Mouse (Mus musculus): ENCODE data around the gene Slc7a1. TPM values are rescaled to one million over a fixed set of nuclear protein-coding genes. Genes with fewer than 3 reads are reported as not detected.
A peak's percentile ranks its signal among the peaks of the same experiment; 100 is the strongest.

Slc7a1 gene
- 24.4 and 27.2 TPM in 2 replicates for polyA plus RNA-seq (2015; fragmentation: Nextera tagmentation; extraction: Ambion mirVana)

DNA sequence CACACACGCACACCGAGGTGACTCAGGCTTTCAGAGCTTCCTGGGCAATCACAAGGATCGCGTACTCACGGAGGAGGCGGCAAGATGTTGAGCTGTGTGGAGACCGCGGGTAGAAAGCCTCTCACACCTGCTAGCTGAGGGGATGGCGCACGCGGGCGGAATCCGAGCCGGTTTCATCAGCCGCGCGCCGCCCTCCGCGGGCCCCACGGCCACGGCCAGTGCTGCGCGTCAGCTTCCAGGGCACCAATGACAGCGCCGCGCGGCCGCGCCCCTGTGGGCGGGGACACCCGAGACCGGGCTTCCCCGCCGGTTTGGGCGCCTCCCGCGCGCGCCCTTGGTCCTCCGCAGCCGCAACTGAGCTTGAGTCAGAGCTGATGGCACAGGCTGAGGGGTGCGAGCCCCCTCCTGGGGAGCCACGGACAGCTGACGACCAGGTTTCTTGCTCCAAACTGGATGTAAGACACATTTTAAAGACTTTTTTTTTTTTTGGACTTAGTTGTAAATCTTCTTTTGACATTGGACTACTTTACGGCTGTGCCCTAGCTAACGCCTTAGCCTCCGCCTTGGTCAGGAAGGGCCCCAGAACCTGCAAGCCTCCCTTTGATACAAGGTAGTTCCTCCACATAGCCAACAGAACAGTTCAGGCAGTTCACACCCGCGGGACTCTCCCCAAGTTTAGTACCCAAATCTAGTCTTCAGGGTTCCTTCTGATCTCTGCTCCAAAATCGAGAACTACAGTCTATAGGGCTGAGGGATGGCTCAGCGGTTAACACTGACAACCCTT is at the start of gene Slc7a1:
Slc7a1 (minus strand) TSS at position 245 of the 784 bp plus-strand sequence.
- Histone ChIP-seq H3K27me3 (no peaks in the 10 kb centered on the region), H3K9ac (peak within 1 kb of the TSS; percentile 82), H3K4me3 (peak within 1 kb of the TSS; percentile 83), H3K9me3 (replicated peaks) (no peaks in the 10 kb centered on the region), H3K4me2 (peak within 1 kb of the TSS; percentile 99), H3K36me3 (ENCODE audit: poor library complexity, severe bottlenecking) (peaks cover 8% of the 10 kb centered on the region), H3K4me1 (peaks cover 18% of the 10 kb centered on the region), H3K27ac (peak within 1 kb of the TSS; percentile 14; the same call in 1 of the 2 replicates)
- peak; percentile 95 for ATAC-seq
- WGBS = 2% methylated on average over 44 of the region's 52 CpGs

DNA sequence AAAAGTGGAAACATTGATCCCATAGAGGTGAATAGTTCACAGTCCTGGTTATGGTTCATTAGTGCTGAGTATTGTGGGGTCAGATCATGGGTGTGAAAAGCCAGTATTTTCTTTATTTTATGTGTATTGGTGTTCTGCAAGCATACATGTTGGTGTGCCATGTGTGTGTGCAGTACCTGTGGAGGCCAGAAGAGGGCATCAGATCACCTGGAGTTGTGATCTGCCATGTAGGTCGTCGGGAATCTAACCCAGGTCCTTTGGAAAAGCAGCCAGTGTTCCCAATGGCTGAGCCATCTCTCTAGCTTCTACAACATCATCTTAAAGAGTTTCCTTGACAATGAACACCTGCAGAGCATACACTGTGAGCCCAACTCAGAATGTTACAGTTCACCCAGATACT is 45.3 kb upstream of the Slc7a1 start:
- Histone ChIP-seq H3K4me1 (no peaks in the 10 kb centered on the region), H3K27me3 (no peaks in the 10 kb centered on the region), H3K27ac (no peak overlapping the region), H3K9me3 (replicated peaks) (0 out of 2 replicates have a peak, but pooled peaks cover 3% of the 10 kb centered on the region), H3K36me3 (ENCODE audit: poor library complexity, severe bottlenecking) (no peaks in the 10 kb centered on the region), H3K9ac (no peak overlapping the region), H3K4me2 (no peak overlapping the region), H3K4me3 (no peak overlapping the region)
- no peak for ATAC-seq
- 74% methylated on average over 2 of the region's 2 CpGs for WGBS

DNA sequence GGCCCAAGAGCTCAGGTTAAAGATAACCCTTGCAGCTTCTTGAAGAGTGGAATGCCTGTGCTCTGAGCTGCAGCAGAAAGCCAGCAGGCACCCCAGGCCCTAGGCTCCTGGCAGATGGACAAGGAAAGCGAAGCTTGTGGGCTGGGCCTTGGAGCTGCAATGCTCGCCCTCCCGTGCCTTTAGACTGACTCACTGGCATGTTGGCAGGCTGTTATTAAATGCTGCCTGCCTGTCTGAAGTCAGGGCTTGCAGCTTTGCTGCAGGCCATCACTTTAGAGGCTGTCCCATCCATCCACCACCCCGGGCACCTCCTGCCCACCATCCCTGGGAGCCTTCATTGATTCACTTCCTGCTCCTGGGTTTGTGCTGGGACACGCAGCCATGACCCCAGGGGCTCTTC is 44.0 kb upstream of the Slc7a1 start:
- Histone ChIP-seq H3K4me2 (no peak overlapping the region), H3K9me3 (replicated peaks) (0 out of 2 replicates have a peak, but pooled peaks cover 3% of the 10 kb centered on the region), H3K4me3 (no peak overlapping the region), H3K27ac (no peak overlapping the region), H3K4me1 (no peaks in the 10 kb centered on the region), H3K36me3 (ENCODE audit: poor library complexity, severe bottlenecking) (no peaks in the 10 kb centered on the region), H3K27me3 (no peaks in the 10 kb centered on the region), H3K9ac (no peak overlapping the region)
- no peak for ATAC-seq
- WGBS = 83% methylated on average over 5 of the region's 5 CpGs

DNA sequence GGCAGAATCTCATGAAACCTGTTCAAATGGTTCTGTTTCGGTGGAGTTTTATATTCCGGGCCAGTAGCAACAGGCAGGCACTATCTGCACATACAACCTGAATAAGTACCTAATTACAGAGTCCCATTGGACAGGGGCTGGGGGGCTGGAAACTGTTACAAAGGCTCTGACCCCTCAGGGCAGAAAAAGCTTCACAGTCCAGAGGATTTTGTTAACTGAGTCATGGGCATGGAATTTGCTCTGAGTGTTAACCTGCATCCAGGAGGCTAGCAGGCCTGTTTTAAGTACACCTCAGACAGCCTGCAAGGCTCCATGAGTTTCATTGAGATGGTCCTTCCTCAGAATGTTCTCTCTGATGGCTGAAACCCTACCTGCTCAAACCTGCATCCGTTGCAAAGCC is 36.0 kb upstream of the Slc7a1 start:
- H3K4me2 ChIP-seq = no peak overlapping the region
- H3K4me3 ChIP-seq = no peak overlapping the region
- H3K36me3 ChIP-seq (ENCODE audit: poor library complexity, severe bottlenecking) = no peaks in the 10 kb centered on the region
- no peaks in the 10 kb centered on the region for H3K27me3 ChIP-seq
- no peak for ATAC-seq
- peaks cover 5% of the 10 kb centered on the region; the same call in 1 of the 2 replicates for H3K4me1 ChIP-seq
- whole genome bisulfite sequencing = 65% methylated on average over 3 of the region's 3 CpGs
- no peaks in the 10 kb centered on the region for H3K9me3 ChIP-seq (replicated peaks)
- no peak overlapping the region for H3K9ac ChIP-seq
- H3K27ac ChIP-seq = no peak overlapping the region

GRCm38 (mm10) chr5:148432121-148432520 is 32.4 kb upstream of the Slc7a1 start:
- ATAC-seq = no peak
- Histone ChIP-seq H3K36me3 (ENCODE audit: poor library complexity, severe bottlenecking) (no peaks in the 10 kb centered on the region), H3K4me3 (no peak overlapping the region), H3K9ac (no peak overlapping the region), H3K27me3 (no peaks in the 10 kb centered on the region), H3K9me3 (replicated peaks) (no peaks in the 10 kb centered on the region), H3K4me2 (no peak overlapping the region), H3K4me1 (peaks cover 5% of the 10 kb centered on the region; the same call in 1 of the 2 replicates), H3K27ac (no peak overlapping the region)
- WGBS = 87% methylated on average over 5 of the region's 5 CpGs

GRCm38 (mm10) chr5:148428846-148429245 is 29.1 kb upstream of the Slc7a1 start:
- H3K9me3 ChIP-seq (replicated peaks) = no peaks in the 10 kb centered on the region
- no peak for ATAC-seq
- no peaks in the 10 kb centered on the region for H3K36me3 ChIP-seq (ENCODE audit: poor library complexity, severe bottlenecking)
- no peak overlapping the region for H3K27ac ChIP-seq
- H3K27me3 ChIP-seq = no peaks in the 10 kb centered on the region
- H3K4me3 ChIP-seq = no peak overlapping the region
- WGBS = 85% methylated on average over 4 of the region's 4 CpGs
- H3K4me2 ChIP-seq = no peak overlapping the region
- H3K9ac ChIP-seq = no peak overlapping the region
- no peaks in the 10 kb centered on the region for H3K4me1 ChIP-seq

DNA sequence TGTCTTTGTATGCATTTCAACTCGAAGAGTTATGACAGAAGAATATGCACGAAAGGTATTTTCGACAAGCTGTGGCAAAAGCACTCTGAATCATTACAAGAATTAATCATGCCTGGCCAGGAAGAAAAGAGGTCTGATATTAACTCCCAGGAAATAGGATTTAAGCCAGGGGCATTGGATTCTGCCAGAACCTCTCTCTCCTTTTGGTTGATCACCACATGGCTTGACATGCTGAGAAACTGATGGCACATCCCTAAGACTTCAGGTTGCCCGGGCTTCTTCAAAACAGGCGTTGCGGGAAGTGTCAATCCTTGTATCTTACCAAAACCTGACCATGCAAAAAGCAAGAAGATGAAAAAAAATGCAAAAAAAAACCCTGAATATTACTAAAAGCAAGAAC is 25.4 kb upstream of the Slc7a1 start:
- Histone ChIP-seq H3K4me2 (no peak overlapping the region), H3K27me3 (no peaks in the 10 kb centered on the region), H3K9me3 (replicated peaks) (no peaks in the 10 kb centered on the region), H3K9ac (no peak overlapping the region), H3K27ac (no peak overlapping the region), H3K36me3 (ENCODE audit: poor library complexity, severe bottlenecking) (no peaks in the 10 kb centered on the region), H3K4me3 (no peak overlapping the region), H3K4me1 (no peaks in the 10 kb centered on the region)
- WGBS = 91% methylated on average over 6 of the region's 6 CpGs
- ATAC-seq = no peak

- H3K27ac ChIP-seq = no peak overlapping the region
- H3K36me3 ChIP-seq (ENCODE audit: poor library complexity, severe bottlenecking) = no peaks in the 10 kb centered on the region
- no peak overlapping the region for H3K4me3 ChIP-seq
- no peak overlapping the region for H3K4me2 ChIP-seq
- H3K27me3 ChIP-seq = no peaks in the 10 kb centered on the region
- H3K4me1 ChIP-seq = peaks cover 7% of the 10 kb centered on the region; the same call in 1 of the 2 replicates
- H3K9ac ChIP-seq = no peak overlapping the region
- no peaks in the 10 kb centered on the region for H3K9me3 ChIP-seq (replicated peaks)
- ATAC-seq = no peak
- 72% methylated on average over 2 of the region's 2 CpGs for WGBS
Measured at GRCm38 (mm10) chr5:148421326-148421725, 21.6 kb upstream of the Slc7a1 start.

GRCm38 (mm10) chr5:148419112-148419526 is 19.4 kb upstream of the Slc7a1 start:
- H3K9me3 ChIP-seq (replicated peaks) = no peaks in the 10 kb centered on the region
- H3K27me3 ChIP-seq = no peaks in the 10 kb centered on the region
- peaks cover 7% of the 10 kb centered on the region; the same call in 1 of the 2 replicates for H3K4me1 ChIP-seq
- no peak overlapping the region for H3K4me3 ChIP-seq
- WGBS = 55% methylated on average over 9 of the region's 9 CpGs
- no peak overlapping the region for H3K9ac ChIP-seq
- H3K36me3 ChIP-seq (ENCODE audit: poor library complexity, severe bottlenecking) = no peaks in the 10 kb centered on the region
- no peak overlapping the region for H3K27ac ChIP-seq
- no peak overlapping the region for H3K4me2 ChIP-seq
- no peak for ATAC-seq

- 98% methylated on average over 9 of the region's 9 CpGs for WGBS
- Histone ChIP-seq H3K27ac (no peak overlapping the region), H3K9ac (no peak overlapping the region), H3K9me3 (replicated peaks) (no peaks in the 10 kb centered on the region), H3K36me3 (ENCODE audit: poor library complexity, severe bottlenecking) (no peaks in the 10 kb centered on the region), H3K4me1 (peaks cover 7% of the 10 kb centered on the region; the same call in 1 of the 2 replicates), H3K27me3 (no peaks in the 10 kb centered on the region), H3K4me2 (no peak overlapping the region), H3K4me3 (no peak overlapping the region)
- no peak for ATAC-seq
Measured at GRCm38 (mm10) chr5:148418436-148418835, 18.7 kb upstream of the Slc7a1 start.

GRCm38 (mm10) chr5:148417756-148418155 is 18.1 kb upstream of the Slc7a1 start:
- peaks cover 7% of the 10 kb centered on the region; the same call in 1 of the 2 replicates for H3K4me1 ChIP-seq
- no peak overlapping the region for H3K27ac ChIP-seq
- 100% methylated on average over 1 of the region's 1 CpGs for WGBS
- no peak overlapping the region for H3K4me2 ChIP-seq
- no peaks in the 10 kb centered on the region for H3K36me3 ChIP-seq (ENCODE audit: poor library complexity, severe bottlenecking)
- no peak overlapping the region for H3K9ac ChIP-seq
- no peaks in the 10 kb centered on the region for H3K9me3 ChIP-seq (replicated peaks)
- H3K27me3 ChIP-seq = no peaks in the 10 kb centered on the region
- no peak for ATAC-seq
- no peak overlapping the region for H3K4me3 ChIP-seq

DNA sequence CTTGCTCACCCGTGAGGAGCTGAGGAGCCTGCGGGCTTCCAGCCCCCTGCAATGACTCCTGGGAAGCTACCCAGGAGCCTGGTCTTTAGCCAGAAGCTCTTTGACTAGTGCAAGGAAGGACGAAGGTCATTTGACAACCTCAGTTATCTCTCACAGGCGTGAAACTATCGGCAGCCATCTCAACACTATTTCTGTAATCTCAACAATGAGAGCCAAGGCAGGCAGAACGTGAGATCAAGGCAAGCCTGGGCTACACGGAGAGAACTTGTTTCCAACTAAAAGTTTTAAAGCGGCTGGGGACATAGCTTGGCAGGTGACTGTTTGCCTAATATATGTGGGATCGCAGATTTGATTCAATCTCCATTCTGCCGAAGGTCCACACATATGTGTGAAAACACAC is 16.8 kb upstream of the Slc7a1 start:
- 75% methylated on average over 10 of the region's 10 CpGs for WGBS
- no peaks in the 10 kb centered on the region for H3K36me3 ChIP-seq (ENCODE audit: poor library complexity, severe bottlenecking)
- H3K4me1 ChIP-seq = peaks cover 7% of the 10 kb centered on the region; the same call in 1 of the 2 replicates
- H3K9ac ChIP-seq = no peak overlapping the region
- no peaks in the 10 kb centered on the region for H3K27me3 ChIP-seq
- H3K27ac ChIP-seq = no peak overlapping the region
- H3K4me3 ChIP-seq = no peak overlapping the region
- no peak for ATAC-seq
- no peaks in the 10 kb centered on the region for H3K9me3 ChIP-seq (replicated peaks)
- H3K4me2 ChIP-seq = no peak overlapping the region
